ENCODE assay signal across 15 mouse cellular contexts in genomic region chr13:109635901-109636520, GRCm38 (mm10).
A peak's percentile ranks its signal among the peaks of the same experiment; 100 is the strongest.
DNase-seq lines count a peak whose midpoint lies in the region; ATAC-seq lines count a peak whose summit lies in the region.
"Had no signal": no experiment of that assay in that cellular context is flagged by ENCODE, and none has a peak within 500 bp of the region (broad histone marks: within the 10 kb centered on the region; RNA-seq: fewer than 3 reads in every experiment).

No protein-coding gene starts in this region.

- H3K36me3 ChIP-seq in kidney, embryonic 16.5 days (ENCODE audit: insufficient read depth, low read length): no peaks in the 10 kb centered on the region
- H3K36me3 ChIP-seq in liver, embryonic 11.5 days (ENCODE audit: control insufficient read depth, insufficient read depth, low read length): no peaks in the 10 kb centered on the region
- H3K36me3 ChIP-seq in hindbrain, embryonic 11.5 days (ENCODE audit: control insufficient read depth, insufficient read depth, low read length): no peaks in the 10 kb centered on the region
- H3K36me3 ChIP-seq: G1E had no signal

- H3K4me2 ChIP-seq in kidney, embryonic 16.5 days (replicated peaks; ENCODE audit: low read depth, low read length): no peak overlapping the region
- no peak overlapping the region for H3K4me2 ChIP-seq in liver, embryonic 11.5 days
- no peak overlapping the region for H3K4me2 ChIP-seq in hindbrain, embryonic 11.5 days (replicated peaks; ENCODE audit: low read depth, low read length)
- H3K4me2 ChIP-seq: heart, embryonic 11.5 days had no signal

- H3K27ac ChIP-seq in kidney, embryonic 16.5 days (ENCODE audit: low read length): no peak overlapping the region
- H3K27ac ChIP-seq in liver, embryonic 11.5 days (ENCODE audit: low read depth, low read length): no peak overlapping the region
- no peak overlapping the region for H3K27ac ChIP-seq in hindbrain, embryonic 11.5 days (ENCODE audit: low read depth, low read length)

- H3K4me1 ChIP-seq in kidney, embryonic 16.5 days (ENCODE audit: insufficient read depth, low read length): peaks cover 23% of the 10 kb centered on the region
- H3K4me1 ChIP-seq in liver, embryonic 11.5 days (replicated peaks; ENCODE audit: control insufficient read depth, insufficient read depth, low read length): peaks cover 32% of the 10 kb centered on the region
- peaks cover 9% of the 10 kb centered on the region for H3K4me1 ChIP-seq in hindbrain, embryonic 11.5 days (replicated peaks; ENCODE audit: control insufficient read depth, insufficient read depth, low read length)

- H3K9me3 ChIP-seq in kidney, embryonic 16.5 days (ENCODE audit: low read length): no peaks in the 10 kb centered on the region
- H3K9me3 ChIP-seq in liver, embryonic 11.5 days (ENCODE audit: control insufficient read depth, low read length): no peaks in the 10 kb centered on the region
- no peaks in the 10 kb centered on the region for H3K9me3 ChIP-seq in hindbrain, embryonic 11.5 days (ENCODE audit: control insufficient read depth, low read length)
- H3K9me3 ChIP-seq: G1E; megakaryocyte, embryonic 14.5 days had no signal

- ATAC-seq in kidney, embryonic 16.5 days (ENCODE audit: low FRiP score, low TSS enrichment): no peak
- ATAC-seq in liver, embryonic 11.5 days (replicated peaks; ENCODE audit: low FRiP score): peak; percentile 20; the same call in 1 of the 2 replicates
- ATAC-seq in megakaryocyte progenitor cell, adult 5-6 weeks (replicated peaks; ENCODE audit: poor library complexity): peak; percentile 42
- no peak for ATAC-seq in hindbrain, embryonic 11.5 days (ENCODE audit: low FRiP score)
- ATAC-seq: activated CD4-positive, CD25-positive, alpha-beta regulatory T cell, adult 4 months; hindbrain, embryonic 16.5 days had no signal

- 65% methylated on average over 10 of the region's 10 CpGs for WGBS in kidney, embryonic 16.5 days
- 64% methylated on average over 10 of the region's 10 CpGs for WGBS in liver, embryonic 11.5 days
- 64% methylated on average over 10 of the region's 10 CpGs for WGBS in hindbrain, embryonic 11.5 days

- H3K27me3 ChIP-seq in kidney, embryonic 16.5 days (ENCODE audit: insufficient read depth, low read length): no peaks in the 10 kb centered on the region
- no peaks in the 10 kb centered on the region for H3K27me3 ChIP-seq in liver, embryonic 11.5 days (replicated peaks; ENCODE audit: control insufficient read depth, insufficient read depth, low read length)
- H3K27me3 ChIP-seq in hindbrain, embryonic 11.5 days (ENCODE audit: control insufficient read depth, insufficient read depth, low read length): no peaks in the 10 kb centered on the region
- H3K27me3 ChIP-seq: megakaryocyte, embryonic 14.5 days had no signal

- no peak overlapping the region for H3K4me3 ChIP-seq in kidney, embryonic 16.5 days (ENCODE audit: low read length)
- H3K4me3 ChIP-seq in liver, embryonic 11.5 days (ENCODE audit: low read depth, low read length): no peak overlapping the region
- no peak overlapping the region for H3K4me3 ChIP-seq in hindbrain, embryonic 11.5 days (ENCODE audit: low read depth, low read length)
- H3K4me3 ChIP-seq: megakaryocyte, embryonic 14.5 days; myocyte had no signal

- H3K9ac ChIP-seq in kidney, embryonic 16.5 days (replicated peaks; ENCODE audit: low read length): no peak overlapping the region
- H3K9ac ChIP-seq in liver, embryonic 11.5 days (ENCODE audit: low read depth, low read length): no peak overlapping the region
- no peak overlapping the region for H3K9ac ChIP-seq in hindbrain, embryonic 11.5 days (ENCODE audit: low read depth, low read length)

- peak; percentile 48 for DNase-seq in adrenal gland, postnatal 14 days
- DNase-seq in adrenal gland, adult 18-20 months (ENCODE audit: low spot score in 2 of 2): no peak
- peak; percentile 32 to 50 for DNase-seq in kidney, postnatal 25 days
- no peak for DNase-seq in liver, embryonic 11.5 days (ENCODE audit: low spot score)
- no peak for DNase-seq in hindbrain, embryonic 11.5 days (ENCODE audit: low spot score)
- DNase-seq in right cerebral cortex, adult 2 months (ENCODE audit: low spot score in 2 of 2): no peak
- DNase-seq: thymus, adult 18-20 months had no signal

Comparison
In these comparisons a context has a peak if more than half of its experiments do, and no peak if none do; other contexts are left out.
1. DNase-seq: peak in adrenal gland, postnatal 14 days (single experiment) and kidney, postnatal 25 days (2 of 2); none in adrenal gland, adult 18-20 months (0 of 2), liver, embryonic 11.5 days (single experiment), hindbrain, embryonic 11.5 days (single experiment) and right cerebral cortex, adult 2 months (0 of 2).
2. ATAC-seq: peak in liver, embryonic 11.5 days (single experiment) and megakaryocyte progenitor cell, adult 5-6 weeks (single experiment); none in kidney, embryonic 16.5 days (single experiment) and hindbrain, embryonic 11.5 days (single experiment).